Mouse (Mus musculus): ENCODE measurements at regions not wholly inside any gene's neighbourhood (a gene's known extent, or its start where the extent isn't known, plus 50 kb on each side); places are given as distances from the start of the nearest gene placed in this dataset.

GRCm38 (mm10) chr14:88410722-88411437, 60.3 kb downstream of the Pcdh20 start:
- H3K9me3 ChIP-seq (replicated peaks; ENCODE audit: control insufficient read depth, low read length): no peaks in the 10 kb centered on the region
- H3K27me3 ChIP-seq (replicated peaks; ENCODE audit: control insufficient read depth, insufficient read depth, low read length): no peaks in the 10 kb centered on the region
- H3K4me3 ChIP-seq (ENCODE audit: low read depth, low read length): no peak overlapping the region
- no peak overlapping the region for H3K9ac ChIP-seq (ENCODE audit: low read length)
- no peak overlapping the region for H3K4me2 ChIP-seq (ENCODE audit: low read length)
- ATAC-seq (peak; percentile 84), DNase-seq (ENCODE audit: low spot score) (peak; percentile 66)
- H3K27ac ChIP-seq (ENCODE audit: low read depth, low read length): no peak overlapping the region
- 63% methylated on average over 1 of the region's 1 CpGs for WGBS
- no peaks in the 10 kb centered on the region for H3K36me3 ChIP-seq (ENCODE audit: control insufficient read depth, insufficient read depth, low read length)
- no peaks in the 10 kb centered on the region for H3K4me1 ChIP-seq (ENCODE audit: control insufficient read depth, insufficient read depth, low read length)

GRCm38 (mm10) chr14:88399270-88399669, 71.9 kb downstream of the Pcdh20 start:
- Histone ChIP-seq H3K9me3 (replicated peaks; ENCODE audit: control insufficient read depth, low read length) (no peaks in the 10 kb centered on the region), H3K4me1 (ENCODE audit: control insufficient read depth, insufficient read depth, low read length) (no peaks in the 10 kb centered on the region), H3K4me3 (ENCODE audit: low read depth, low read length) (no peak overlapping the region), H3K36me3 (ENCODE audit: control insufficient read depth, insufficient read depth, low read length) (no peaks in the 10 kb centered on the region), H3K4me2 (ENCODE audit: low read length) (no peak overlapping the region), H3K27me3 (replicated peaks; ENCODE audit: control insufficient read depth, insufficient read depth, low read length) (no peaks in the 10 kb centered on the region), H3K9ac (ENCODE audit: low read length) (no peak overlapping the region), H3K27ac (ENCODE audit: low read depth, low read length) (no peak overlapping the region)
- DNase-seq (ENCODE audit: low spot score): no peak
- no peak for ATAC-seq
- WGBS: 0% methylated on average over 1 of the region's 1 CpGs

GRCm38 (mm10) chr14:88397187-88397586, 74.0 kb downstream of the Pcdh20 start:
- Histone ChIP-seq H3K4me3 (ENCODE audit: low read depth, low read length) (no peak overlapping the region), H3K36me3 (ENCODE audit: control insufficient read depth, insufficient read depth, low read length) (no peaks in the 10 kb centered on the region), H3K27ac (ENCODE audit: low read depth, low read length) (no peak overlapping the region), H3K4me2 (ENCODE audit: low read length) (no peak overlapping the region), H3K4me1 (ENCODE audit: control insufficient read depth, insufficient read depth, low read length) (no peaks in the 10 kb centered on the region), H3K9ac (ENCODE audit: low read length) (no peak overlapping the region), H3K9me3 (replicated peaks; ENCODE audit: control insufficient read depth, low read length) (no peaks in the 10 kb centered on the region), H3K27me3 (replicated peaks; ENCODE audit: control insufficient read depth, insufficient read depth, low read length) (no peaks in the 10 kb centered on the region)
- DNase-seq (ENCODE audit: low spot score) (peak; percentile 13), ATAC-seq (no peak)

GRCm38 (mm10) chr14:88395016-88395415, 76.2 kb downstream of the Pcdh20 start:
- H3K4me1 ChIP-seq (ENCODE audit: control insufficient read depth, insufficient read depth, low read length): no peaks in the 10 kb centered on the region
- ATAC-seq (no peak), DNase-seq (ENCODE audit: low spot score) (no peak)
- H3K36me3 ChIP-seq (ENCODE audit: control insufficient read depth, insufficient read depth, low read length): no peaks in the 10 kb centered on the region
- 74% methylated on average over 4 of the region's 4 CpGs for WGBS
- no peak overlapping the region for H3K4me2 ChIP-seq (ENCODE audit: low read length)
- no peak overlapping the region for H3K4me3 ChIP-seq (ENCODE audit: low read depth, low read length)
- no peaks in the 10 kb centered on the region for H3K9me3 ChIP-seq (replicated peaks; ENCODE audit: control insufficient read depth, low read length)
- H3K27me3 ChIP-seq (replicated peaks; ENCODE audit: control insufficient read depth, insufficient read depth, low read length): no peaks in the 10 kb centered on the region
- H3K27ac ChIP-seq (ENCODE audit: low read depth, low read length): no peak overlapping the region
- no peak overlapping the region for H3K9ac ChIP-seq (ENCODE audit: low read length)

- WGBS: 75% methylated on average over 2 of the region's 2 CpGs
- peak; percentile 52; the same call in 1 of the 2 replicates for ATAC-seq
- Histone ChIP-seq H3K9ac (ENCODE audit: low read length) (no peak overlapping the region), H3K27me3 (replicated peaks; ENCODE audit: control insufficient read depth, insufficient read depth, low read length) (no peaks in the 10 kb centered on the region), H3K4me3 (ENCODE audit: low read depth, low read length) (no peak overlapping the region), H3K27ac (ENCODE audit: low read depth, low read length) (no peak overlapping the region), H3K4me2 (ENCODE audit: low read length) (no peak overlapping the region), H3K9me3 (replicated peaks; ENCODE audit: control insufficient read depth, low read length) (no peaks in the 10 kb centered on the region), H3K4me1 (ENCODE audit: control insufficient read depth, insufficient read depth, low read length) (no peaks in the 10 kb centered on the region), H3K36me3 (ENCODE audit: control insufficient read depth, insufficient read depth, low read length) (no peaks in the 10 kb centered on the region)
- DNase-seq (ENCODE audit: low spot score): peak; percentile 58
Observed at GRCm38 (mm10) chr14:88384553-88384952, 86.6 kb downstream of the Pcdh20 start.

GRCm38 (mm10) chr14:88347177-88347576, 124.0 kb downstream of the Pcdh20 start:
- DNase-seq (ENCODE audit: low spot score): peak; percentile 63
- ATAC-seq: peak; percentile 48; the same call in 1 of the 2 replicates
- WGBS: 71% methylated on average over 4 of the region's 4 CpGs

GRCm38 (mm10) chr14:88337304-88337703, 133.9 kb downstream of the Pcdh20 start:
- DNase-seq (ENCODE audit: low spot score): no peak
- Histone ChIP-seq H3K9ac (ENCODE audit: low read length) (no peak overlapping the region), H3K9me3 (replicated peaks; ENCODE audit: control insufficient read depth, low read length) (no peaks in the 10 kb centered on the region), H3K36me3 (ENCODE audit: control insufficient read depth, insufficient read depth, low read length) (no peaks in the 10 kb centered on the region), H3K4me1 (ENCODE audit: control insufficient read depth, insufficient read depth, low read length) (no peaks in the 10 kb centered on the region), H3K27me3 (replicated peaks; ENCODE audit: control insufficient read depth, insufficient read depth, low read length) (no peaks in the 10 kb centered on the region), H3K27ac (ENCODE audit: low read depth, low read length) (no peak overlapping the region), H3K4me3 (ENCODE audit: low read depth, low read length) (no peak overlapping the region), H3K4me2 (ENCODE audit: low read length) (no peak overlapping the region)
- WGBS: 60% methylated on average over 10 of the region's 10 CpGs
- no peak for ATAC-seq

More at GRCm38 (mm10) chr14:88347177-88347576, 124.0 kb downstream of the Pcdh20 start:
- Histone ChIP-seq H3K4me1 (ENCODE audit: control insufficient read depth, insufficient read depth, low read length) (no peaks in the 10 kb centered on the region), H3K4me3 (ENCODE audit: low read depth, low read length) (no peak overlapping the region), H3K27ac (ENCODE audit: low read depth, low read length) (no peak overlapping the region), H3K9me3 (replicated peaks; ENCODE audit: control insufficient read depth, low read length) (no peaks in the 10 kb centered on the region), H3K27me3 (replicated peaks; ENCODE audit: control insufficient read depth, insufficient read depth, low read length) (no peaks in the 10 kb centered on the region), H3K9ac (ENCODE audit: low read length) (no peak overlapping the region), H3K4me2 (ENCODE audit: low read length) (no peak overlapping the region), H3K36me3 (ENCODE audit: control insufficient read depth, insufficient read depth, low read length) (no peaks in the 10 kb centered on the region)

GRCm38 (mm10) chr14:88330613-88331012, 140.6 kb downstream of the Pcdh20 start:
- H3K9me3 ChIP-seq (replicated peaks; ENCODE audit: control insufficient read depth, low read length): no peaks in the 10 kb centered on the region
- H3K4me1 ChIP-seq (ENCODE audit: control insufficient read depth, insufficient read depth, low read length): no peaks in the 10 kb centered on the region
- no peak overlapping the region for H3K4me2 ChIP-seq (ENCODE audit: low read length)
- WGBS: 92% methylated on average over 2 of the region's 2 CpGs
- H3K9ac ChIP-seq (ENCODE audit: low read length): no peak overlapping the region
- ATAC-seq: no peak
- no peaks in the 10 kb centered on the region for H3K27me3 ChIP-seq (replicated peaks; ENCODE audit: control insufficient read depth, insufficient read depth, low read length)
- H3K36me3 ChIP-seq (ENCODE audit: control insufficient read depth, insufficient read depth, low read length): no peaks in the 10 kb centered on the region
- no peak overlapping the region for H3K4me3 ChIP-seq (ENCODE audit: low read depth, low read length)
- no peak for DNase-seq (ENCODE audit: low spot score)
- no peak overlapping the region for H3K27ac ChIP-seq (ENCODE audit: low read depth, low read length)

- no peaks in the 10 kb centered on the region for H3K27me3 ChIP-seq (replicated peaks; ENCODE audit: control insufficient read depth, insufficient read depth, low read length)
- H3K36me3 ChIP-seq (ENCODE audit: control insufficient read depth, insufficient read depth, low read length): no peaks in the 10 kb centered on the region
- DNase-seq (ENCODE audit: low spot score) (no peak), ATAC-seq (no peak)
- WGBS: 90% methylated on average over 4 of the region's 4 CpGs
- H3K4me2 ChIP-seq (ENCODE audit: low read length): no peak overlapping the region
- H3K9me3 ChIP-seq (replicated peaks; ENCODE audit: control insufficient read depth, low read length): no peaks in the 10 kb centered on the region
- H3K27ac ChIP-seq (ENCODE audit: low read depth, low read length): no peak overlapping the region
- no peaks in the 10 kb centered on the region for H3K4me1 ChIP-seq (ENCODE audit: control insufficient read depth, insufficient read depth, low read length)
- H3K9ac ChIP-seq (ENCODE audit: low read length): no peak overlapping the region
- H3K4me3 ChIP-seq (ENCODE audit: low read depth, low read length): no peak overlapping the region
Observed at GRCm38 (mm10) chr14:88326411-88326810, 144.8 kb downstream of the Pcdh20 start.

All from forebrain, embryonic 14.5 days (tissue).